Mouse (Mus musculus): ENCODE results near the gene Spg7. TPM values are rescaled to one million over a fixed set of nuclear protein-coding genes. Genes with fewer than 3 reads are reported as not detected.

Spg7 gene
- polyA plus RNA-seq, 1 experiment from 2014 or later = 52.5 TPM

- Histone ChIP-seq H3K9me3 (replicated peaks) (no peaks in the 10 kb centered on the region), H3K4me1 (peaks cover 25% of the 10 kb centered on the region), H3K4me3 (replicated peaks) (peak overlapping the region; percentile 97), H3K4me2 (peak overlapping the region; percentile 64), H3K9ac (peak overlapping the region; percentile 99), H3K36me3 (peaks cover 29% of the 10 kb centered on the region), H3K27ac (peak overlapping the region; percentile 93), H3K27me3 (no peaks in the 10 kb centered on the region)
- no peak for ATAC-seq (replicated peaks; ENCODE audit: low FRiP score)
- 36% methylated on average over 7 of the region's 7 CpGs for WGBS
Observed at GRCm38 (mm10) chr8:123066101-123066683, 3.5 kb downstream of the Spg7 start.

- Histone ChIP-seq H3K4me2 (no peak overlapping the region), H3K4me3 (replicated peaks) (no peak overlapping the region), H3K9me3 (replicated peaks) (no peaks in the 10 kb centered on the region), H3K4me1 (peaks cover 12% of the 10 kb centered on the region), H3K27ac (no peak overlapping the region), H3K36me3 (peaks cover 78% of the 10 kb centered on the region), H3K27me3 (no peaks in the 10 kb centered on the region), H3K9ac (no peak overlapping the region)
- ATAC-seq (replicated peaks; ENCODE audit: low FRiP score) = no peak
- 84% methylated on average over 4 of the region's 4 CpGs for WGBS
Observed at GRCm38 (mm10) chr8:123071176-123071575, 8.4 kb downstream of the Spg7 start.

GRCm38 (mm10) chr8:123077213-123077612 is 14.5 kb downstream of the Spg7 start:
- WGBS = 85% methylated on average over 6 of the region's 6 CpGs
- ATAC-seq (replicated peaks; ENCODE audit: low FRiP score) = no peak
- no peaks in the 10 kb centered on the region for H3K4me1 ChIP-seq

GRCm38 (mm10) chr8:123082993-123083392 is 20.3 kb downstream of the Spg7 start:
- Histone ChIP-seq H3K36me3 (peaks cover 100% of the 10 kb centered on the region), H3K9me3 (replicated peaks) (no peaks in the 10 kb centered on the region), H3K27me3 (no peaks in the 10 kb centered on the region), H3K27ac (no peak overlapping the region), H3K4me2 (no peak overlapping the region), H3K4me3 (replicated peaks) (no peak overlapping the region), H3K9ac (no peak overlapping the region), H3K4me1 (no peaks in the 10 kb centered on the region)
- ATAC-seq (replicated peaks; ENCODE audit: low FRiP score) = no peak
- WGBS = 73% methylated on average over 6 of the region's 6 CpGs

More at GRCm38 (mm10) chr8:123077213-123077612, 14.5 kb downstream of the Spg7 start:
- H3K4me2 ChIP-seq = no peak overlapping the region
- H3K36me3 ChIP-seq = peaks cover 99% of the 10 kb centered on the region
- H3K27me3 ChIP-seq = no peaks in the 10 kb centered on the region
- H3K9me3 ChIP-seq (replicated peaks) = no peaks in the 10 kb centered on the region
- no peak overlapping the region for H3K4me3 ChIP-seq (replicated peaks)
- H3K27ac ChIP-seq = no peak overlapping the region
- no peak overlapping the region for H3K9ac ChIP-seq

- no peaks in the 10 kb centered on the region for H3K4me1 ChIP-seq
- no peak overlapping the region for H3K4me2 ChIP-seq
- H3K27me3 ChIP-seq = no peaks in the 10 kb centered on the region
- H3K9me3 ChIP-seq (replicated peaks) = no peaks in the 10 kb centered on the region
- no peak for ATAC-seq (replicated peaks; ENCODE audit: low FRiP score)
- H3K27ac ChIP-seq = no peak overlapping the region
- 93% methylated on average over 12 of the region's 12 CpGs for WGBS
- H3K4me3 ChIP-seq (replicated peaks) = no peak overlapping the region
- peaks cover 100% of the 10 kb centered on the region for H3K36me3 ChIP-seq
- H3K9ac ChIP-seq = no peak overlapping the region
Observed at GRCm38 (mm10) chr8:123083610-123084009, 20.9 kb downstream of the Spg7 start.

- Histone ChIP-seq H3K9me3 (replicated peaks) (no peaks in the 10 kb centered on the region), H3K4me2 (no peak overlapping the region), H3K27me3 (no peaks in the 10 kb centered on the region), H3K4me1 (no peaks in the 10 kb centered on the region), H3K36me3 (peaks cover 100% of the 10 kb centered on the region), H3K4me3 (replicated peaks) (no peak overlapping the region), H3K27ac (no peak overlapping the region), H3K9ac (no peak overlapping the region)
- ATAC-seq (replicated peaks; ENCODE audit: low FRiP score) = no peak
- 79% methylated on average over 9 of the region's 9 CpGs for whole genome bisulfite sequencing
Observed at GRCm38 (mm10) chr8:123087289-123087688, 24.5 kb downstream of the Spg7 start.

GRCm38 (mm10) chr8:123097216-123097615 is 34.5 kb downstream of the Spg7 start:
- Histone ChIP-seq H3K27ac (peak overlapping the region; percentile 86), H3K4me1 (peaks cover 13% of the 10 kb centered on the region), H3K27me3 (no peaks in the 10 kb centered on the region), H3K9ac (no peak overlapping the region), H3K4me3 (replicated peaks) (no peak overlapping the region), H3K9me3 (replicated peaks) (no peaks in the 10 kb centered on the region), H3K36me3 (peaks cover 51% of the 10 kb centered on the region), H3K4me2 (no peak overlapping the region)
- WGBS = 90% methylated on average over 11 of the region's 11 CpGs
- ATAC-seq (replicated peaks; ENCODE audit: low FRiP score) = no peak

GRCm38 (mm10) chr8:123097786-123098584 is 35.2 kb downstream of the Spg7 start:
- WGBS = 59% methylated on average over 12 of the region's 12 CpGs
- Histone ChIP-seq H3K4me1 (peaks cover 13% of the 10 kb centered on the region), H3K4me2 (no peak overlapping the region), H3K4me3 (replicated peaks) (no peak overlapping the region), H3K9me3 (replicated peaks) (no peaks in the 10 kb centered on the region), H3K9ac (no peak overlapping the region), H3K27ac (peak overlapping the region; percentile 86), H3K27me3 (no peaks in the 10 kb centered on the region), H3K36me3 (peaks cover 44% of the 10 kb centered on the region)
- peak; percentile 64 for ATAC-seq (replicated peaks; ENCODE audit: low FRiP score)

- Histone ChIP-seq H3K4me2 (no peak overlapping the region), H3K4me3 (replicated peaks) (no peak overlapping the region), H3K9me3 (replicated peaks) (no peaks in the 10 kb centered on the region), H3K27ac (peak overlapping the region; percentile 67), H3K27me3 (no peaks in the 10 kb centered on the region), H3K4me1 (peaks cover 27% of the 10 kb centered on the region), H3K9ac (no peak overlapping the region), H3K36me3 (peaks cover 42% of the 10 kb centered on the region)
- WGBS = 58% methylated on average over 8 of the region's 8 CpGs
- no peak for ATAC-seq (replicated peaks; ENCODE audit: low FRiP score)
Observed at GRCm38 (mm10) chr8:123100288-123100687, 37.5 kb downstream of the Spg7 start.

- Histone ChIP-seq H3K36me3 (peaks cover 42% of the 10 kb centered on the region), H3K27ac (peak overlapping the region; percentile 93), H3K9ac (0 out of 2 replicates have a peak overlapping the region, but pooled peaks have one; percentile 67), H3K27me3 (no peaks in the 10 kb centered on the region), H3K9me3 (replicated peaks) (no peaks in the 10 kb centered on the region), H3K4me1 (peaks cover 27% of the 10 kb centered on the region), H3K4me2 (peak overlapping the region; percentile 90), H3K4me3 (replicated peaks) (no peak overlapping the region; the same call in 1 of the 2 replicates)
- WGBS = 70% methylated on average over 4 of the region's 4 CpGs
- no peak for ATAC-seq (replicated peaks; ENCODE audit: low FRiP score)
Observed at GRCm38 (mm10) chr8:123101244-123101643, 38.5 kb downstream of the Spg7 start.

GRCm38 (mm10) chr8:123101735-123102685 is 39.3 kb downstream of the Spg7 start, which contains the start of gene Rpl13:
Rpl13 (plus strand) TSS chr8:123102350.
- peak; percentile 94 for ATAC-seq (replicated peaks; ENCODE audit: low FRiP score)
- 1% methylated on average over 56 of the region's 56 CpGs for WGBS
- peak within 1 kb of the TSS; percentile 73 for H3K4me3 ChIP-seq (replicated peaks)
- no peaks in the 10 kb centered on the region for H3K27me3 ChIP-seq
- H3K9me3 ChIP-seq (replicated peaks) = no peaks in the 10 kb centered on the region
- H3K27ac ChIP-seq = peak within 1 kb of the TSS; percentile 93
- peaks cover 39% of the 10 kb centered on the region for H3K36me3 ChIP-seq
- peak within 1 kb of the TSS; percentile 91 for H3K9ac ChIP-seq
- peaks cover 27% of the 10 kb centered on the region for H3K4me1 ChIP-seq
- H3K4me2 ChIP-seq = peak within 1 kb of the TSS; percentile 90

Data from kidney, embryonic 15.5 days (tissue).